Mouse (Mus musculus) kidney, postnatal 36 days (tissue): Measurements from ENCODE around the gene Olfr109.

Experiments
- DNase-seq, 2 experiments: peaks; one replicate each; pipeline ENCODE4 v3.0.0; 2021 to 2022; ENCODE audit warnings: mixed read lengths in 2 of 2

Olfr109 gene

DNA sequence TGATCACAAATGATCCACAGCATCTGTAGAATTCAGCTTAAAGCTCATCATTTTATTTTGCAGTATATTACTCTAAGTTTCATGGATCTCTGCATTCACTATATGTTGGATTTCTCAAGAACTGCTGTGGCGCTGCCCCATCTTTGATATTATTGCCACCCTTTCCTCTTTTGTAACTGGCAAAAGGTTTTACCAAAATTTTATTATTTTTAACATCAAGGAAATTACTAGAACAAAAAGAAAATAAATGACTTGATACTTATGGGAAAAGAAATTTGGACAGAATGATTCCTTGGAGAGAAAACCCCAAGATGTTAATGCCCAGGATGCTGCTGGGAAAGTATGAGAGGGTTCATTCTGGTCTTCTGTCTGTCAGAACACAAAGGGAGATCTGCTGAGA, at the start of gene Olfr109:
Gene Olfr109 (plus strand): TSS at position 301 of the 400 bp plus-strand sequence.
- DNase-seq: no peak

DNA sequence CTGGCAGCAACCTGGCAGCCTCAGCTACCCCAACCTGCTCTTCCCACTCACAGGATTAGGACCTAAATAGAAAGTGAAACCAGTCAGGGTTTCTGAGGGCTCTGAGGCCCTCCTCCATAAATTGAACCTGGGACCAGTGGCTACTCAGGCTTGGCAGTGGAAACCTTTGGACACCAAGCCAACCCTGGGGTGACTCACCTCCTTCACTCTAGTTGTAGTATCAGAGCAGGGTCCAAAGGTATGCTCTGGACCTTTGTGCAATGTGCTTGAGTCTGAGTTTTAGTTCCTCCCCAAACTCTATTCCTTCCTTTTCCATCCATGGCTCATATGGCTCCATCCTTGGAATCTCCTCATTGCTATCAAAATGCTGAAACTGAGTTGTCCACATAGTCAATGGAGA, 45.3 kb upstream of the Olfr109 start:
- no peak for DNase-seq

- no peak for DNase-seq
Observed at GRCm38 (mm10) chr17:37445180-37445579, 13.5 kb upstream of the Olfr109 start, which contains the start of gene Olfr108. TSS of gene Olfr108 (plus strand) at chr17:37445480.

- no peak for DNase-seq
Observed at GRCm38 (mm10) chr17:37483452-37483851, 24.7 kb downstream of the Olfr109 start, which contains the start of gene H2-M2. TSS of gene H2-M2 (minus strand) at chr17:37483552.

DNA sequence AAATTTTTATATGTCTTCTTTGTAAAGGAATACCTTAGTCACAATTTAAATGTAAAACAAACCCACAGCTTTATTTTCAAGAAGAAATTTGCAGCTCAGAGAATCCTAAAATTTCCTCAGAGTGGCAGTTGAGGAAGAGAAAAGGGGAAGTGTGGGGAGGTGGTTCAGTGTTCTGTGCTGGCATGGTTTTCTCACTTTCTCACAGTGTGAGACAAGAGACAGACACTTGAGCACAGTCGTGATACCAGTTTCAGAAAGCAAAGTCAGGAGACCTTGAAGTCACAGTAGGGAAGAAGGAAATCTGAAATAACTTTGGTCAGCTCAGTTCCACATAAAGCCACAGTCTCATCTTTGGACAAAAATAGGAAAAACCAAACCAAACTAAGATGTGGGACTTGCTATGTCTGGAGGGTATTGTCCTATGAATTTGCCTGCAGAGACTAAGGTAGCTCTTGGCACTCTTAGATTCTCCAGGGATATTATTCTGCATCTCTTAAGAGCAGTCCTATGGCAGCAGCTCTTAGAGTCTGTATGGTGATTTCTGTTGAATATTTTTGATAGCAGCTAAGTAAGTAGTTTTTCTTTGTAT, 33.3 kb downstream of the Olfr109 start, which contains the start of gene Olfr110:
Gene Olfr110 (plus strand): TSS at position 539 of the 589 bp plus-strand sequence.
- DNase-seq: peak in 1 of 2 experiments; percentile 2

GRCm38 (mm10) chr17:37507730-37508129, 49.0 kb downstream of the Olfr109 start, which contains the start of gene Olfr111:
TSS of gene Olfr111 (plus strand) at chr17:37508030.
- no peak for DNase-seq
